Mouse (Mus musculus) heart, embryonic 11.5 days (tissue): Measurements from ENCODE around the gene Slc39a11. TPM values are rescaled to one million over a fixed set of nuclear protein-coding genes. Genes with fewer than 3 reads are reported as not detected.

ENCODE experiments used
- ATAC-seq: fragments of 200-750 bp; cut with Nextera tagmentation; replicated peaks from 2 replicates; pipeline ENCODE4 v1.8.0; 2017; ENCODE audit warnings: moderate library complexity; ENCODE audit not compliant: insufficient number of reproducible peaks, low FRiP score, low TSS enrichment
- H3K27ac ChIP-seq: fragments of 300-500 bp; sonication (generic); 2 replicates; pipeline ENCODE4 v1.5.1; 2014; ENCODE audit warnings: mild to moderate bottlenecking, low read depth, low read length
- H3K27me3 ChIP-seq: fragments of 300-500 bp; sonication (generic); 2 replicates; pipeline ENCODE4 v1.6.1; 2014; ENCODE audit warnings: mild to moderate bottlenecking, low read length, mixed read lengths; ENCODE audit not compliant: control insufficient read depth, insufficient read depth
- H3K36me3 ChIP-seq: fragments of 300-500 bp; sonication (generic); 2 replicates; pipeline ENCODE4 v1.6.1; 2014; ENCODE audit warnings: mild to moderate bottlenecking, low read length, moderate library complexity, mixed read lengths; ENCODE audit not compliant: control insufficient read depth, insufficient read depth
- H3K4me1 ChIP-seq: fragments of 300-500 bp; sonication (generic); 2 replicates; pipeline ENCODE4 v1.6.1; 2014; ENCODE audit warnings: low read length; ENCODE audit not compliant: control insufficient read depth, insufficient read depth
- H3K4me2 ChIP-seq: fragments of 300-500 bp; sonication (generic); 2 replicates; pipeline ENCODE4 v1.6.1; 2014; ENCODE audit warnings: mild to moderate bottlenecking, moderate library complexity
- H3K4me3 ChIP-seq: fragments of 300-500 bp; sonication (generic); 2 replicates; pipeline ENCODE4 v1.5.1; 2014; ENCODE audit warnings: low read depth, low read length
- H3K9ac ChIP-seq: fragments of 300-500 bp; sonication (generic); 2 replicates; pipeline ENCODE4 v1.6.1; 2014; ENCODE audit warnings: mild to moderate bottlenecking, low read depth, low read length, moderate library complexity
- H3K9me3 ChIP-seq: fragments of 300-500 bp; sonication (generic); replicated peaks from 2 replicates; pipeline ENCODE4 v1.6.1; 2016; ENCODE audit warnings: low read length; ENCODE audit not compliant: control insufficient read depth
- WGBS: fragments of 180-500 bp; shearing (Covaris S2); extraction: QIAGEN DNeasy Blood & Tissue Kit; methylation state at CpG from one replicate; pipeline ENCODE4 v1.1.7; 2014; ENCODE audit not compliant: insufficient replicate concordance; 5-methylcytosine and 5-hydroxymethylcytosine counted together
- polyA plus RNA-seq: library from polyadenylated mRNA; unstranded; fragments of >200 nt; fragmentation: Nextera tagmentation; extraction: Ambion mirVana; gene quantifications from 2 replicates; pipeline ENCODE4 v1.2.1, GENCODE M21; 2014

The Slc39a11 gene
- polyA plus RNA-seq, 1 experiment from 2014 or later = 17.1 TPM

DNA sequence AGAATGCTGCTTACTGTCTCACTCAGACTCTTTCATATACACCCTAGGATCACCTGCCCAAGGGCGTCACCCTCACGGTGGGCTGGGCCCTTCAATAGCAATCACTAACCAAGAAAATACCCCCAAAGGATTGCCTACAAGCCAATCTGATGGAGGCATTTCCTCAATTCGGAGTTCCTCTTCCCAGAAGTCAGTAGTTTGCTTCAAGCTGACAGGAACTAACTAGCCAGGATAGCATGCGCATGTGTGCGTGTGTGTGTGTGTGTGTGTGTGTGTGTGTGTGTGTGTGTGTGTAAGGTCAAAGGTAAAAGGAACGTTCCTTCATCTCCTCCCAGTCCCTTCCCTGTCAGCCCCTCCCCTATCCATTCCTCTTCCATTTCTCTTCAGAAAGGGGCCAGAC is 199.9 kb downstream of the Slc39a11 start:
- WGBS = 87% methylated on average over 6 of the region's 6 CpGs
- ATAC-seq = no peak

DNA sequence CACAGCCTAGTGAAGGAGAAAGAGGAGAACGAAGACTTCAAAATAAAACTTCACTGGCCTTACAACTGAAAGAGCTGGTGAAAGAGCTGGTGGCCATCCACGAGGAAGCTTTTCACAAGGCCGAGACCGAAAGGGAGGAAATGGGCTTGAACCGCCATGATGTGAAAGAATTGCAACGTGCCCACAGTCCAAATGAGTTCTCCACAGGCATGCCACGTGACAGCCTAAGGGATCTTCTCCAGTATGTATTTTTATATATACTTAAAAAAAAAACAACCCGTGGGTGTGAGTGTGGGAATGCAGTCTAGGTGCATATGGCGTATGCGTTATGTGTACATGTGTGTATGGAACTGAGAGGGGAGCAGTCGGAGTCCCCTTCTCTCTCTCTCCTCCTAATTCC is 207.8 kb downstream of the Slc39a11 start:
- ATAC-seq = no peak
- WGBS = 91% methylated on average over 11 of the region's 11 CpGs
- no peaks in the 10 kb centered on the region; the same call in 1 of the 2 replicates for H3K9me3 ChIP-seq

More for the DNA sequence above, 199.9 kb downstream of the Slc39a11 start:
- no peak overlapping the region for H3K9ac ChIP-seq
- H3K36me3 ChIP-seq = no peaks in the 10 kb centered on the region
- no peaks in the 10 kb centered on the region for H3K9me3 ChIP-seq
- H3K27ac ChIP-seq = no peak overlapping the region
- no peaks in the 10 kb centered on the region for H3K27me3 ChIP-seq
- no peak overlapping the region for H3K4me2 ChIP-seq
- peaks cover 3% of the 10 kb centered on the region; the same call in 1 of the 2 replicates for H3K4me1 ChIP-seq
- H3K4me3 ChIP-seq = no peak overlapping the region

DNA sequence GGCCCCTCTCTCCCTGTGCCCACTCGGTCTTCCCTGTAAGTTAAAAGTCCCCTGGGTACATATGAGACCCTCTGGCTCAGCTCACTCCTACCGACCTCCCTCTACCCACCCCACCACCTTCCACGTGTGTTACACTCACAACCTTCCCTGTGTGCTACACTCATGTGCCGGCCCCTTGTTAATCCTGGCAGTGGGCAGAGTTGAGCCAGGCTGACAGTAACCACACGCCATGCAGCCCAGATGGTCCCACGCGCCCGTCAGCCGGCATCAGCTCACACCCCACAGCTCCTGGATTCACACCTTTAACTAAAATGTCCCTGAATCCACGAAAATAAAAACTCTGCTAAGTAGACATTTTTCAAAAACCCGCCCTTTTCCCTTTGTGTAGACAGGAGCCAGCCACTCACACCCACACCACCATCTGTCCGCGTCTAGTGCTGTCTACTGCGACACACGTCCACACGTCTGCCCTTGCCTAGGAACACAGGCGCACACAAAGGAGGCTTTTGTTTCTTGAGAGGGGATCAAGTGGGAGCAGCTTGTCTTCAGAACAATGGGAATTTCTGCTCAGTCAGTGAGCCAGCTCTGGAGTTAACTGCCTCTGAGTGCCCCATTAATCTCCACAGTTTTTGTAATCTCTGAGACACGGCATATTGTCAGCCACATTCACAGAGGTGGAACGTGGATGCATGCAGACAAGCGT is 210.4 kb downstream of the Slc39a11 start:
- ATAC-seq = no peak
- 52% methylated on average over 20 of the region's 20 CpGs for WGBS
- Histone ChIP-seq H3K9ac (no peak overlapping the region), H3K4me1 (0 out of 2 replicates have a peak, but pooled peaks cover 6% of the 10 kb centered on the region), H3K9me3 (no peaks in the 10 kb centered on the region; the same call in 1 of the 2 replicates), H3K36me3 (no peaks in the 10 kb centered on the region), H3K4me2 (no peak overlapping the region), H3K27ac (no peak overlapping the region), H3K27me3 (peaks cover 12% of the 10 kb centered on the region), H3K4me3 (no peak overlapping the region)

More for the DNA sequence above, 207.8 kb downstream of the Slc39a11 start:
- no peak overlapping the region for H3K27ac ChIP-seq
- H3K27me3 ChIP-seq = peaks cover 3% of the 10 kb centered on the region; the same call in 1 of the 2 replicates
- H3K4me2 ChIP-seq = no peak overlapping the region
- no peak overlapping the region for H3K9ac ChIP-seq
- H3K4me1 ChIP-seq = 0 out of 2 replicates have a peak, but pooled peaks cover 6% of the 10 kb centered on the region
- H3K4me3 ChIP-seq = no peak overlapping the region
- H3K36me3 ChIP-seq = no peaks in the 10 kb centered on the region

DNA sequence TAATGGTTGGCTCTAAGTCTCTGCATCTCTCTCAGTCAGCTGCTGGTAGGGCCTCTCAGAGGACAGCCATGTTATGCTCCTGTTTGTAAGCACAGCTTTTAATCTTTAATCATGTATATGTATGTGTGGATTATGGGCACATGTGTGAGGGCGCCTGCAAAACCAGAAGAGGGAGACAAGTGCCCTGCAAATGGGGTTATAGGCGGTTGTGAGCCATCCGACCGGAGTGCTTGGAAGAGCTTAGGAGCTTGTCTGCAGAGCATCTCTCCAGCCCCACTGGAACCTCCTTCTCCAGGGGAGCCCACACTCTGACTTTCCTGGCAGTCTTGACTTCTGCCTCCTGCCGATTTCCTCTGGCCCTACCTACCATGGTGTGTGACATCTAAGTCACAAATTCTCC is 211.0 kb downstream of the Slc39a11 start:
- Histone ChIP-seq H3K9ac (no peak overlapping the region), H3K27ac (no peak overlapping the region), H3K4me3 (no peak overlapping the region), H3K36me3 (no peaks in the 10 kb centered on the region), H3K4me1 (0 out of 2 replicates have a peak, but pooled peaks cover 6% of the 10 kb centered on the region), H3K27me3 (peaks cover 15% of the 10 kb centered on the region), H3K9me3 (no peaks in the 10 kb centered on the region; the same call in 1 of the 2 replicates), H3K4me2 (no peak overlapping the region)
- WGBS = 81% methylated on average over 5 of the region's 5 CpGs
- no peak for ATAC-seq

DNA sequence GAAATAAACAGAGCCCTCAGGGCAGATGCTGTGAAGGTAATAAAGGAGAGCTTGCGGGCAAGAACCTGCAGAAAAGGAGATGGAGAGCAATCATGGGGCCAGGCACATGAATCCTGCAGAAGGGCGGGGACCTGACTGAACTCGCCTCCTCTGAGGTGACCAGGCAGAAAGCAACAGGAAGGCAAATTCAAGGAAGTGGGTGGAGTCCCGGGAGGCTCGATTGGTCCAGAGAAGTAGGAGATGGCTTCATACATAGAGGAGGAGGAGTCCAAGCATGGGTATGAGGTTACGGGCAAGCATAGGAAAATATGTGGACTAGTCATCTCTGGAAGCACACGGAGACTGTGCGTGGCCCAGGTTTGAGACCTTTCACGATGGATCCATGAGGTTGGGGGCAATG is 212.5 kb downstream of the Slc39a11 start:
- ATAC-seq = no peak
- no peak overlapping the region for H3K4me3 ChIP-seq
- no peaks in the 10 kb centered on the region; the same call in 1 of the 2 replicates for H3K9me3 ChIP-seq
- 0 out of 2 replicates have a peak, but pooled peaks cover 6% of the 10 kb centered on the region for H3K4me1 ChIP-seq
- no peak overlapping the region for H3K27ac ChIP-seq
- 85% methylated on average over 9 of the region's 9 CpGs for whole genome bisulfite sequencing
- no peak overlapping the region for H3K4me2 ChIP-seq
- no peak overlapping the region for H3K9ac ChIP-seq
- no peaks in the 10 kb centered on the region for H3K36me3 ChIP-seq
- H3K27me3 ChIP-seq = peaks cover 17% of the 10 kb centered on the region

DNA sequence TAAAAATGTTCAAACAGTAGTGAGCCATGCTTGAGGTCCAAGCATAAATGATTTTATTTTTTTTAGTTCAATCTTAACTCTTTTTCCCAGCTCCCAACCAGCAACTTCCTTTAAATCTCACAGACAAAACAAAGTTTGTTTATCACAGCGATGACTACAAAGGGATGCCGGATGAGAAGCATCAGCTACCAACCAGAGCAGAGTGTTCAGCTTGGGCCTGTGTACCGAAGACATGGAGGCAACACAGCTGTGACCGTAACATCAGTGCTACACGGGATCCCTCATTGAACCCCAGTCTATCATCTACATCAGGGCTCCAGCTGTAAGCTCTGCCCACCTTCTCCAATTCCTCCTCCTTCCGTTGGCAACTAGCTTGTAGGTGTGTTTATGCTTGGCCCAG is 213.6 kb downstream of the Slc39a11 start:
- no peaks in the 10 kb centered on the region; the same call in 1 of the 2 replicates for H3K9me3 ChIP-seq

DNA sequence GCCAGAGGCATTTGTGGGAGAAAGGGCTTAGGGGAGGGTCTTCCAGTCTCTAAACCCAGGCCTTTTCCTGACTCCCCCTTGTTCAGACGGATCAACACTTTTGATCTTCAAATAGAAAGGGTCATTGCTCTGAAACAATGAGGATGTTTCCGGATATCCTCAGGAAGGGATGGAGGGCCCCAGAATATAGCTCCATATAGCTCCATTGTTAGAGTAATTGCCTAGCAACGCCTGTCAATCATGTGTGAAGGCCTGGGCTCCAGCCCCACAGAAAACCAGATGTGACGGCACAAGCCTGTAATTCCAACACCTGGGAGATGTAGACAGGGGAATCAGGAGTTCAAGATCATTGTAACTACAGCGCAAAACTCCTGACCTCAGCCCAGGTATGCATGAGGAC is 214.2 kb downstream of the Slc39a11 start:
- Histone ChIP-seq H3K36me3 (no peaks in the 10 kb centered on the region), H3K27ac (no peak overlapping the region), H3K9ac (no peak overlapping the region), H3K4me2 (no peak overlapping the region), H3K4me3 (no peak overlapping the region), H3K27me3 (peaks cover 16% of the 10 kb centered on the region), H3K4me1 (0 out of 2 replicates have a peak, but pooled peaks cover 6% of the 10 kb centered on the region), H3K9me3 (no peaks in the 10 kb centered on the region)
- 62% methylated on average over 5 of the region's 5 CpGs for WGBS
- no peak for ATAC-seq

More for the DNA sequence above, 213.6 kb downstream of the Slc39a11 start:
- H3K27ac ChIP-seq = no peak overlapping the region
- 0 out of 2 replicates have a peak, but pooled peaks cover 6% of the 10 kb centered on the region for H3K4me1 ChIP-seq
- WGBS = 82% methylated on average over 6 of the region's 6 CpGs
- H3K36me3 ChIP-seq = no peaks in the 10 kb centered on the region
- no peak overlapping the region for H3K4me3 ChIP-seq
- H3K4me2 ChIP-seq = no peak overlapping the region
- no peak overlapping the region for H3K9ac ChIP-seq
- ATAC-seq = no peak
- H3K27me3 ChIP-seq = peaks cover 16% of the 10 kb centered on the region

DNA sequence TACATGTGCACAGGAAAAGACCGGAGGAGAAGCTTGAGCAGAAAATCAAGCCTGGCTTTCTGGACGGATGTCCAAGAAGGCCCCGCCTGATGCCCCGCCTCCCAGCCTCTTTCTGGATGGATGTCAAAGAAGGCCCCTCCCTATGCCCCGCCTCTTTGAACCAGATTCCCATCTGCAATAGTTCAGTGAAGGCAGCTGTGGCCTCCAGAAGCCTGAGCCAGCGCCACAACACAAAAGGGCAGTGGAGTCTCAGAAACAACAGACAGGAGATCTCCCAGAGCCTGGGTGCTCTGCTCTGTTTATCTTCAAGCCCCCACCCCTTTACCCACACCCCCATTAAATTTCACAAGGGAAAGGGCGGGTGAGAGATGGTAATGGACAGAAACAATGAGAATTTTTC is 218.7 kb downstream of the Slc39a11 start:
- peaks cover 14% of the 10 kb centered on the region for H3K27me3 ChIP-seq
- H3K4me3 ChIP-seq = no peak overlapping the region
- no peak overlapping the region for H3K27ac ChIP-seq
- H3K9ac ChIP-seq = no peak overlapping the region
- no peaks in the 10 kb centered on the region for H3K4me1 ChIP-seq
- no peak for ATAC-seq
- H3K9me3 ChIP-seq = no peaks in the 10 kb centered on the region
- 74% methylated on average over 7 of the region's 7 CpGs for WGBS
- no peak overlapping the region for H3K4me2 ChIP-seq
- no peaks in the 10 kb centered on the region for H3K36me3 ChIP-seq

DNA sequence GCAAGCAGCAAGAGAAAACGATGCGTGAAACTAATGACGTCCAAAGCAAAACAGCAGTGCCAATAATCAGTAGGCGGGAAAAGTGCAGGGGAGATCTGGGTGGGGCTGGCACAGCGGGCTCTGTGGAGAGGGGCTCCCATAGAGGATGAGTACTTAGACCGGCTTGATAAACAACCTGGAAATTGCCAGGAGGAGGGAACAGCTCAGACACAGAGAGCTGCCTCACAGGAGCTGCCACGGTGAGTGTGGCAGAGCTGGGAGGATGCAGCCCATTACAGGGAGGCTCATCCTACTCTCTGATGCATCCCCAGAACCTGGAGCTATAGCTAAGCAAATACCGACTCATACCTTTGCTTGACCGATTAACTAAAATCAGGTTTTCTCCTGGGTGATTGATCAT is 224.0 kb downstream of the Slc39a11 start:
- no peak overlapping the region for H3K27ac ChIP-seq
- ATAC-seq = no peak
- no peak overlapping the region for H3K9ac ChIP-seq
- H3K4me3 ChIP-seq = no peak overlapping the region
- H3K9me3 ChIP-seq = no peaks in the 10 kb centered on the region
- H3K4me1 ChIP-seq = no peaks in the 10 kb centered on the region
- no peaks in the 10 kb centered on the region for H3K36me3 ChIP-seq
- no peaks in the 10 kb centered on the region for H3K27me3 ChIP-seq
- WGBS = 67% methylated on average over 9 of the region's 9 CpGs
- no peak overlapping the region for H3K4me2 ChIP-seq
